Mouse (Mus musculus) layer of hippocampus, adult 9-10 months (tissue): ENCODE measurements at regions not wholly inside any gene's neighbourhood (a gene's known extent, or its start where the extent isn't known, plus 50 kb on each side); places are given as distances from the start of the nearest gene placed in this dataset.

ENCODE experiments used
- DNase-seq: peaks from one replicate; pipeline ENCODE4 v3.0.0; 2022; ENCODE audit warnings: low spot score

- DNase-seq = no peak
Observed at GRCm38 (mm10) chr3:49520088-49520487, 237.0 kb downstream of the Pcdh18 start.

DNA sequence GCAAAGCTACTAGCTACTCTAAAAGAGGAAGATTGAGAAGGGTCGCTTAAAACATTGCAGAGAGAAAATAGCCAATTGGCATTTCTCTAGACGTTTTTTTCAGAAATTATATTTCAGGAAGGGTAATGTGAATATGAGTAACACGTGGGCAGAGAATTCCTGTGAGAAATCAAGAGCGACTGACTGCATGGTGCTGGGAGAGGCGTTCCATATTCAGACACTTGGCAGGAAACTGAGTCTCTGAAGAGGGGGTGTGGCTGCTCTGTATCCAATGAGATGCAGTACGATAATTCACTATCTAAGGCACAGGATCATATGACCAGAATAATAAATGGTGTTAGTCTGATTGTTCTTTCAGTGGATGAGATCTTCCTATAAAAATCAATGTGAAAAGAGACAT, 252.5 kb downstream of the Pcdh18 start:
- no peak for DNase-seq

GRCm38 (mm10) chr3:49502351-49502750, 254.8 kb downstream of the Pcdh18 start:
- DNase-seq = no peak

DNA sequence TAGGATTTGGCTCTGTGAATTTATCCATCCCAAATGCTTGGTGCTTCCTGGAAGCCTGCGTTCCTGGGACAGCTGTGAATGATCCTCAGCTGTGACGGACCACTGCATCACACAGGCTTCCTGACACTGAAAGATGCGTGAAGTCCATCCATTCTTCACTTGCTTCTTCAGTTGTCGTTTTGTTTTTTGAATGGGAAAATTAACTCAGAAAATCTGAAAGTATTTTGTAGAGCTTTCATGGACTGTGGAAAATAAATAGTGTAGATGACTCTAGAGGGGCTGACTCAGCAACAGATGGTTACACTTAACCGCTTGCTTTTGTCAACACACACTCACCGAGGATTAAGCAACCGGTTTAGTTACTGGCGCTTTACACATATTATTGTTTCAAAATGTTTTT, 272.0 kb downstream of the Pcdh18 start:
- peak; percentile 7 for DNase-seq
